Mouse (Mus musculus): Measurements from ENCODE around the gene 2700081O15Rik. TPM values are rescaled to one million over a fixed set of nuclear protein-coding genes. Genes with fewer than 3 reads are reported as not detected.
A peak's percentile ranks its signal among the peaks of the same experiment; 100 is the strongest.
"Not testable (repeated sequence)": the region's sequence is repeated elsewhere in the genome, so short reads cannot be mapped to it uniquely, and the experiment has no call there.

2700081O15Rik gene
- polyA plus RNA-seq (2012; fragmentation: generic; extraction: Trizol), result 19.3 TPM
- long read RNA-seq, experiment 1, partial matches to known transcripts, result 0 of 6 reads
- long read RNA-seq, experiment 1, other reads (novel, unspliced or antisense), result 6 of 6 reads
- long read RNA-seq, experiment 2, partial matches to known transcripts, result 0 of 3 reads
- long read RNA-seq, experiment 2, other reads (novel, unspliced or antisense), result 3 of 3 reads

GRCm38 (mm10) chr19:7416834-7417735 is at the start of gene 2700081O15Rik:
Gene 2700081O15Rik (plus strand): TSS chr19:7417625.
- Histone ChIP-seq H3K79me3 (ENCODE audit: low read depth) (peaks cover 24% of the 10 kb centered on the region), H3K4me3 (ENCODE audit: insufficient read depth, poor library complexity, severe bottlenecking) (peak within 1 kb of the TSS; percentile 83), H3K79me2 (ENCODE audit: control insufficient read depth, insufficient read depth) (peaks cover 35% of the 10 kb centered on the region), H3ac (ENCODE audit: control insufficient read depth, insufficient read length, low read depth) (peak within 1 kb of the TSS; percentile 93), H3K27me3 (ENCODE audit: control insufficient read depth, insufficient read depth, insufficient read length) (no peaks in the 10 kb centered on the region), H3K36me3 (ENCODE audit: control insufficient read depth, insufficient read depth) (peaks cover 9% of the 10 kb centered on the region)
- no peak for TF ChIP-seq MYOG (IDR thresholded peaks at IDR 0.05; ENCODE audit: control insufficient read depth, extremely low read depth, insufficient read length)
- TF ChIP-seq MYOD1 (IDR thresholded peaks at IDR 0.05; ENCODE audit: control insufficient read depth, insufficient read length, low read depth), result no peak
- no peak for TF ChIP-seq CTCF (IDR thresholded peaks at IDR 0.05; ENCODE audit: control insufficient read depth, insufficient read depth, insufficient read length)
- TF ChIP-seq USF1 (IDR thresholded peaks at IDR 0.05; ENCODE audit: low read depth), result no peak
- no peak for TF ChIP-seq CEBPB (IDR thresholded peaks at IDR 0.05; ENCODE audit: low read depth)
- TF ChIP-seq FOSL1 (IDR thresholded peaks at IDR 0.05; ENCODE audit: insufficient read depth, low read length, poor library complexity, severe bottlenecking), result no peak
- no peak for TF ChIP-seq MAX (IDR thresholded peaks at IDR 0.05)

DNA sequence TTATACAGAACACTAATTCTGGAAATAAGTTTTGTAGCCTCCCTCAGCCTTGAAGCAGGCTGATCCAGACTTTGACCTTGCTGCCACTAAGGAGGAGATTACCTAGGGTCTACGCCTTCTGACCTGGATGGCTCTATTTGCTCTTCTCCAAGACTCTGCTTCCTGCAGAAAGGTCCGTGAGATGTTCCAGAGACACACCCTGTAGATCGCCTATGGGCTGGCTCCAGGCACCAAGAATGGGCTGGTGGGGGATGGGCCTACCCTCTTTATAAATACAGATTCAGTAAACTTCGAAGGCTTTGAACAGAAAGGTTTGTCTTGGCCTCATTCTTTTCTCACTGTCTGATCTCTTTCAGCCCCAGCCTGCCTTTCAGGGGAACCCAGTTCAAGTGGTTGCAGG is 48.0 kb upstream of the 2700081O15Rik start:
- H3K27me3 ChIP-seq (ENCODE audit: control insufficient read depth, insufficient read depth, insufficient read length); H3ac ChIP-seq (ENCODE audit: control insufficient read depth, insufficient read length, low read depth); H3K79me2 ChIP-seq (ENCODE audit: control insufficient read depth, insufficient read depth); H3K4me3 ChIP-seq (ENCODE audit: insufficient read depth, poor library complexity, severe bottlenecking); H3K79me3 ChIP-seq (ENCODE audit: low read depth): not testable (repeated sequence)
- peaks cover 50% of the 10 kb centered on the region for H3K36me3 ChIP-seq (ENCODE audit: control insufficient read depth, insufficient read depth)

- H3K79me3 ChIP-seq (ENCODE audit: low read depth), result peaks cover 6% of the 10 kb centered on the region
- H3K79me2 ChIP-seq (ENCODE audit: control insufficient read depth, insufficient read depth), result peaks cover 27% of the 10 kb centered on the region
- peaks cover 65% of the 10 kb centered on the region for H3K36me3 ChIP-seq (ENCODE audit: control insufficient read depth, insufficient read depth)
- no peaks in the 10 kb centered on the region for H3K27me3 ChIP-seq (ENCODE audit: control insufficient read depth, insufficient read depth, insufficient read length)
- no peak overlapping the region for H3ac ChIP-seq (ENCODE audit: control insufficient read depth, insufficient read length, low read depth)
- H3K4me3 ChIP-seq (ENCODE audit: insufficient read depth, poor library complexity, severe bottlenecking), result no peak overlapping the region
- TF ChIP-seq CEBPB (IDR thresholded peaks at IDR 0.05; ENCODE audit: low read depth), result no peak
- no peak for TF ChIP-seq CTCF (IDR thresholded peaks at IDR 0.05; ENCODE audit: control insufficient read depth, insufficient read depth, insufficient read length)
- no peak for TF ChIP-seq FOSL1 (IDR thresholded peaks at IDR 0.05; ENCODE audit: insufficient read depth, low read length, poor library complexity, severe bottlenecking)
- no peak for TF ChIP-seq MAX (IDR thresholded peaks at IDR 0.05)
- no peak for TF ChIP-seq MYOG (IDR thresholded peaks at IDR 0.05; ENCODE audit: control insufficient read depth, extremely low read depth, insufficient read length)
- TF ChIP-seq USF1 (IDR thresholded peaks at IDR 0.05; ENCODE audit: low read depth), result no peak
- no peak for TF ChIP-seq MYOD1 (IDR thresholded peaks at IDR 0.05; ENCODE audit: control insufficient read depth, insufficient read length, low read depth)
These were observed 42.9 kb upstream of the 2700081O15Rik start for GRCm38 (mm10) chr19:7374491-7374890.

DNA sequence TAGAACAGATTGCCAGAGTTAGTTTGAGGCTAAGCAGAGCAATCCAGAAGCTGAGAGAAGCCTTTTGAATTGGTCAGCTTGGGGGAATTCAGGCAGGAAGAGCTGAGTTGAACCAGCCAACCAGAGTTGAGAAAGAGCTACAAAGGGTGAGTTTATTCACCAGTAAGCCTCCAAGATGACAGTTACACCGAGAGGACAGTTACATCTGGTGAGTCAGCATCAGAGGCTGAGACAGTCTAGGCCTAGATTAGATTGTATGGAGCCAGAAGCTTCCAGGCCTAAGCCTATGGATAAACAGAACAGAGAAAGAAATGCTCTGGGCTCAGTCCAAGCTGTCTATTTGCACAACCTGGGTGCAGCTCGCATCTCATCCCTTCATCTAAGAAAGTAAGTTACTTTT is 39.8 kb upstream of the 2700081O15Rik start:
- H3K36me3 ChIP-seq (ENCODE audit: control insufficient read depth, insufficient read depth), result peaks cover 40% of the 10 kb centered on the region
- no peaks in the 10 kb centered on the region for H3K27me3 ChIP-seq (ENCODE audit: control insufficient read depth, insufficient read depth, insufficient read length)
- no peak overlapping the region for H3K4me3 ChIP-seq (ENCODE audit: insufficient read depth, poor library complexity, severe bottlenecking)
- no peak for TF ChIP-seq MAX (IDR thresholded peaks at IDR 0.05)
- no peak for TF ChIP-seq MYOD1 (IDR thresholded peaks at IDR 0.05; ENCODE audit: control insufficient read depth, insufficient read length, low read depth)
- TF ChIP-seq MYOG (IDR thresholded peaks at IDR 0.05; ENCODE audit: control insufficient read depth, extremely low read depth, insufficient read length), result no peak
- no peak for TF ChIP-seq FOSL1 (IDR thresholded peaks at IDR 0.05; ENCODE audit: insufficient read depth, low read length, poor library complexity, severe bottlenecking)
- TF ChIP-seq USF1 (IDR thresholded peaks at IDR 0.05; ENCODE audit: low read depth), result no peak
- TF ChIP-seq CEBPB (IDR thresholded peaks at IDR 0.05; ENCODE audit: low read depth), result no peak
- no peak for TF ChIP-seq CTCF (IDR thresholded peaks at IDR 0.05; ENCODE audit: control insufficient read depth, insufficient read depth, insufficient read length)
- H3ac ChIP-seq (ENCODE audit: control insufficient read depth, insufficient read length, low read depth), result no peak overlapping the region
- H3K79me2 ChIP-seq (ENCODE audit: control insufficient read depth, insufficient read depth), result peaks cover 59% of the 10 kb centered on the region
- H3K79me3 ChIP-seq (ENCODE audit: low read depth), result peaks cover 15% of the 10 kb centered on the region

GRCm38 (mm10) chr19:7381906-7382247 is 35.5 kb upstream of the 2700081O15Rik start:
- H3K79me2 ChIP-seq (ENCODE audit: control insufficient read depth, insufficient read depth), result peaks cover 53% of the 10 kb centered on the region
- peak overlapping the region; percentile 87 for H3ac ChIP-seq (ENCODE audit: control insufficient read depth, insufficient read length, low read depth)
- TF ChIP-seq MYOD1 (IDR thresholded peaks at IDR 0.05; ENCODE audit: control insufficient read depth, insufficient read length, low read depth) (no peak), MAX (IDR thresholded peaks at IDR 0.05) (no peak), FOSL1 (IDR thresholded peaks at IDR 0.05; ENCODE audit: insufficient read depth, low read length, poor library complexity, severe bottlenecking) (no peak), MYOG (IDR thresholded peaks at IDR 0.05; ENCODE audit: control insufficient read depth, extremely low read depth, insufficient read length) (no peak), USF1 (IDR thresholded peaks at IDR 0.05; ENCODE audit: low read depth) (no peak), CEBPB (IDR thresholded peaks at IDR 0.05; ENCODE audit: low read depth) (no peak), CTCF (IDR thresholded peaks at IDR 0.05; ENCODE audit: control insufficient read depth, insufficient read depth, insufficient read length) (no peak)
- peak overlapping the region; percentile 77 for H3K4me3 ChIP-seq (ENCODE audit: insufficient read depth, poor library complexity, severe bottlenecking)
- peaks cover 5% of the 10 kb centered on the region for H3K36me3 ChIP-seq (ENCODE audit: control insufficient read depth, insufficient read depth)
- peaks cover 12% of the 10 kb centered on the region for H3K79me3 ChIP-seq (ENCODE audit: low read depth)
- no peaks in the 10 kb centered on the region for H3K27me3 ChIP-seq (ENCODE audit: control insufficient read depth, insufficient read depth, insufficient read length)
